Mouse (Mus musculus) midbrain, postnatal 0 days (tissue): Measurements from ENCODE around the gene Gpr107. TPM values are rescaled to one million over a fixed set of nuclear protein-coding genes. Genes with fewer than 3 reads are reported as not detected.

Experiments
- ATAC-seq: fragments of 200-750 bp; cut with Nextera tagmentation; 2 replicates; pipeline ENCODE4 v1.8.0; 2017; ENCODE audit warnings: moderate number of reproducible peaks, mild to moderate bottlenecking, moderate TSS enrichment, moderate library complexity; ENCODE audit not compliant: low FRiP score
- DNase-seq: peaks from one replicate; pipeline ENCODE4 v3.0.0-alpha.2; 2015; ENCODE audit warnings: low spot score
- H3K27ac ChIP-seq: fragments of 300-500 bp; sonication (generic); 2 replicates; pipeline ENCODE4 v1.5.1; 2014; ENCODE audit warnings: low read depth, mild to moderate bottlenecking, low read length, mixed read lengths
- H3K27me3 ChIP-seq: fragments of 300-500 bp; sonication (generic); 2 replicates; pipeline ENCODE4 v1.6.1; 2014; ENCODE audit warnings: low read length, control low read depth, mixed read lengths; ENCODE audit not compliant: insufficient read depth
- H3K36me3 ChIP-seq: fragments of 300-500 bp; sonication (generic); 2 replicates; pipeline ENCODE4 v1.6.1; 2014; ENCODE audit warnings: low read length, control low read depth, mixed read lengths; ENCODE audit not compliant: insufficient read depth
- H3K4me1 ChIP-seq: fragments of 300-500 bp; sonication (generic); 2 replicates; pipeline ENCODE4 v1.6.1; 2014; ENCODE audit warnings: mild to moderate bottlenecking, control low read depth, antibody characterized with exemption, low read length, mixed read lengths; ENCODE audit not compliant: insufficient read depth
- H3K4me2 ChIP-seq: fragments of 300-500 bp; sonication (generic); 2 replicates; pipeline ENCODE4 v1.6.1; 2014; ENCODE audit warnings: low read depth, mild to moderate bottlenecking, low read length, mixed read lengths; ENCODE audit not compliant: poor library complexity, severe bottlenecking
- H3K4me3 ChIP-seq: fragments of 300-500 bp; sonication (generic); 2 replicates; pipeline ENCODE4 v1.5.1; 2014; ENCODE audit warnings: low read depth, mild to moderate bottlenecking, low read length, moderate library complexity
- H3K9ac ChIP-seq: fragments of 300-500 bp; sonication (generic); replicated peaks from 2 replicates; pipeline ENCODE4 v1.6.1; 2014; ENCODE audit warnings: mild to moderate bottlenecking, low read length, moderate library complexity, mixed read lengths; ENCODE audit not compliant: poor library complexity, severe bottlenecking
- H3K9me3 ChIP-seq: fragments of 300-500 bp; sonication (generic); 2 replicates; pipeline ENCODE4 v1.6.1; 2016; ENCODE audit warnings: low read length, control low read depth
- CTCF ChIP-seq: IDR thresholded peaks from 2 replicates; pipeline ENCODE4 v1.5.1; 2016; ENCODE audit warnings: antibody characterized with exemption, mild to moderate bottlenecking
- WGBS: fragments of 180-500 bp; shearing (Covaris S2); extraction: QIAGEN DNeasy Blood & Tissue Kit; methylation state at CpG from one replicate; pipeline ENCODE4 v1.1.7; 2014; 5-methylcytosine and 5-hydroxymethylcytosine counted together
- polyA plus RNA-seq: library from polyadenylated mRNA; unstranded; fragments of >200 nt; fragmentation: Nextera tagmentation; extraction: Ambion mirVana; gene quantifications from 2 replicates; pipeline ENCODE4 v1.2.1, GENCODE M21; 2015
- total RNA-seq: library from RNA; depleted of rRNA; stranded (reverse); fragments of >200 nt; gene quantifications from 2 replicates; pipeline ENCODE4 v1.2.3, GENCODE M21; 2014; rRNA removed

Gpr107 gene
- total and polyA plus RNA-seq, 2 experiments from 2014 or later: 31.6 to 46.7 TPM

DNA sequence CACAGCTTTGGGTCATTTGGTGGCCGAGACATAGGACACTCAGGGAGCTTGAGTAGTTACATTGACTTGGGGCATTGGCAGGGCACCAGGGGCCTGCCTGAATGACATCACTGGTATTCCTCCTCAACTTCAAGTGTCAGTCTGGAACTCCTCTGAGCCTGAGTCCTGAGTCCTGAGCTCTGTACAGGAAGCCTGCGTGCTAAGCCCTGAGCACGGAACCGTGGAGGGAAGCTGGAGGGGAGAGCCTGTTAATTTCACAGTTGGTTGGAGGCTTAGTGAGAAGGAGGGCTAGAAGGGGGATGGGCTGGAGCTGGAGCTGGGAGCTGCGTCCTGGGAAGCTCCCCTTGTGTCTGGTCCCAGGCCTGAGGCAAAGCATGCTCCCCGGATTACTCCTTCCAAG lies 115.3 kb downstream of the Gpr107 start:
- Histone ChIP-seq H3K9me3 (no peaks in the 10 kb centered on the region), H3K27ac (no peak overlapping the region), H3K27me3 (no peaks in the 10 kb centered on the region), H3K9ac (no peak overlapping the region), H3K4me3 (no peak overlapping the region), H3K4me2 (no peak overlapping the region), H3K4me1 (peaks cover 15% of the 10 kb centered on the region; the same call in 1 of the 2 replicates), H3K36me3 (no peaks in the 10 kb centered on the region)
- DNase-seq: peak; percentile 48
- ATAC-seq: no peak
- 16% methylated on average over 6 of the region's 6 CpGs for WGBS
- TF ChIP-seq CTCF: no peak

Other genes with a start within 250 kb of the Gpr107 start
- gene Ptges, start 222.5 kb upstream of the Gpr107 start, total RNA-seq: 6.7 and 19.8 TPM in 2 replicates
- 8.0 and 8.5 TPM in 2 replicates for gene Ptges, start 222.5 kb upstream of the Gpr107 start, polyA plus RNA-seq
- gene Tor1b, start 199.4 kb upstream of the Gpr107 start, total RNA-seq: 27.1 and 28.3 TPM in 2 replicates
- gene Tor1b, start 199.4 kb upstream of the Gpr107 start, polyA plus RNA-seq: 16.4 and 17.0 TPM in 2 replicates
- 68.9 and 88.7 TPM in 2 replicates for gene Tor1a, start 184.4 kb upstream of the Gpr107 start, total RNA-seq
- 90.3 and 95.4 TPM in 2 replicates for gene Tor1a, start 184.4 kb upstream of the Gpr107 start, polyA plus RNA-seq
- gene BC005624, start 170.1 kb upstream of the Gpr107 start, total RNA-seq: 34.8 and 41.7 TPM in 2 replicates
- 86.7 and 93.1 TPM in 2 replicates for gene BC005624, start 170.1 kb upstream of the Gpr107 start, polyA plus RNA-seq
- 36.6 and 41.2 TPM in 2 replicates for gene Usp20, start 170.0 kb upstream of the Gpr107 start, total RNA-seq
- gene Usp20, start 170.0 kb upstream of the Gpr107 start, polyA plus RNA-seq: 32.5 and 32.8 TPM in 2 replicates
- 22.1 and 23.6 TPM in 2 replicates for gene Fnbp1, start 10.3 kb upstream of the Gpr107 start, total RNA-seq
- gene Fnbp1, start 10.3 kb upstream of the Gpr107 start, polyA plus RNA-seq: 25.2 and 30.7 TPM in 2 replicates
- 190 and 202 TPM in 2 replicates for gene Ncs1, start 93.5 kb downstream of the Gpr107 start, total RNA-seq
- gene Ncs1, start 93.5 kb downstream of the Gpr107 start, polyA plus RNA-seq: 181 and 183 TPM in 2 replicates
- gene Hmcn2, start 162.1 kb downstream of the Gpr107 start, total RNA-seq: 0.60 and 1.5 TPM in 2 replicates
- gene Hmcn2, start 162.1 kb downstream of the Gpr107 start, polyA plus RNA-seq: 0.29 and 0.37 TPM in 2 replicates